Comparison of ENCODE assay signal across 8 mouse cellular contexts in genomic region chr14:73280996-73281395, GRCm38 (mm10). TPM values are rescaled to one million over a fixed set of nuclear protein-coding genes. Genes with fewer than 3 reads are reported as not detected.
DNase-seq lines count a peak whose midpoint lies in the region; ATAC-seq and TF ChIP-seq lines count a peak whose summit lies in the region.

No protein-coding gene starts in this region.

- ATAC-seq in forebrain, postnatal 0 days: no peak
- ATAC-seq in forebrain, embryonic 13.5 days: no peak

- no peak for TF ChIP-seq EP300 in ES-Bruce4 (IDR thresholded peaks at IDR 0.05; ENCODE audit: insufficient read depth, low read depth, low read length)

- H3K9me3 ChIP-seq in forebrain, postnatal 0 days (ENCODE audit: low read length): no peaks in the 10 kb centered on the region
- H3K9me3 ChIP-seq in forebrain, embryonic 13.5 days (replicated peaks): no peaks in the 10 kb centered on the region
- H3K9me3 ChIP-seq in ES-Bruce4 (replicated peaks; ENCODE audit: control insufficient read depth, insufficient read depth, low read length, poor library complexity, severe bottlenecking): no peaks in the 10 kb centered on the region

- H3K4me3 ChIP-seq in forebrain, postnatal 0 days (ENCODE audit: low read depth, low read length): no peak overlapping the region
- H3K4me3 ChIP-seq in forebrain, embryonic 13.5 days: no peak overlapping the region
- H3K4me3 ChIP-seq in ES-Bruce4 (ENCODE audit: low read depth, low read length): no peak overlapping the region
- H3K4me3 ChIP-seq in cortical plate, adult 2 months (ENCODE audit: insufficient read depth, low read length): no peak overlapping the region

- no peaks in the 10 kb centered on the region for H3K27me3 ChIP-seq in forebrain, postnatal 0 days (ENCODE audit: insufficient read depth, low read length)
- no peaks in the 10 kb centered on the region for H3K27me3 ChIP-seq in forebrain, embryonic 13.5 days
- no peaks in the 10 kb centered on the region for H3K27me3 ChIP-seq in ES-Bruce4 (ENCODE audit: control insufficient read depth, insufficient read depth, low read length, poor library complexity, severe bottlenecking)

- no peak overlapping the region for H3K27ac ChIP-seq in forebrain, postnatal 0 days (ENCODE audit: low read depth, low read length)
- H3K27ac ChIP-seq in forebrain, embryonic 13.5 days: no peak overlapping the region
- H3K27ac ChIP-seq in ES-Bruce4 (ENCODE audit: insufficient read depth, low read length): no peak overlapping the region
- no peak overlapping the region for H3K27ac ChIP-seq in cortical plate, adult 2 months (ENCODE audit: insufficient read depth, low read length)

- H3K9ac ChIP-seq in forebrain, postnatal 0 days: no peak overlapping the region
- H3K9ac ChIP-seq in forebrain, embryonic 13.5 days: no peak overlapping the region
- no peak overlapping the region for H3K9ac ChIP-seq in ES-Bruce4 (ENCODE audit: low read depth, poor library complexity, severe bottlenecking)

- no peak overlapping the region for H3K4me2 ChIP-seq in forebrain, postnatal 0 days (ENCODE audit: low read depth)
- no peak overlapping the region for H3K4me2 ChIP-seq in forebrain, embryonic 13.5 days

- no peaks in the 10 kb centered on the region for H3K4me1 ChIP-seq in forebrain, postnatal 0 days (ENCODE audit: insufficient read depth)
- 0 out of 2 replicates have a peak, but pooled peaks cover 3% of the 10 kb centered on the region for H3K4me1 ChIP-seq in forebrain, embryonic 13.5 days
- H3K4me1 ChIP-seq in ES-Bruce4 (ENCODE audit: control insufficient read depth, insufficient read depth, low read length): no peaks in the 10 kb centered on the region
- no peaks in the 10 kb centered on the region for H3K4me1 ChIP-seq in cortical plate, adult 2 months (ENCODE audit: control insufficient read depth, insufficient read depth, low read length)

- 0% methylated on average over 1 of the region's 1 CpGs for WGBS in forebrain, postnatal 0 days
- 2% methylated on average over 1 of the region's 1 CpGs for WGBS in forebrain, embryonic 13.5 days

- TF ChIP-seq POLR2A in ES-Bruce4 (IDR thresholded peaks at IDR 0.05; ENCODE audit: insufficient read depth, low read length): no peak
- TF ChIP-seq POLR2A in cortical plate, adult 2 months (IDR thresholded peaks at IDR 0.05; ENCODE audit: extremely low read depth, insufficient read depth, low read length): no peak

- peak; percentile 18 for DNase-seq in forebrain, postnatal 0 days
- peak; percentile 9 to 14 for DNase-seq in left cerebral cortex, postnatal 14 days (ENCODE audit: low spot score in 2 of 2)
- no peak for DNase-seq in left cerebral cortex, adult 9 months (ENCODE audit: low spot score in 2 of 2)
- DNase-seq in thymus, adult 18-20 months: no peak
- DNase-seq in thymus, postnatal 10 days (ENCODE audit: low spot score in 2 of 2): no peak

- H3K36me3 ChIP-seq in forebrain, postnatal 0 days (ENCODE audit: insufficient read depth): 0 out of 2 replicates have a peak, but pooled peaks cover 6% of the 10 kb centered on the region
- peaks cover 9% of the 10 kb centered on the region; the same call in 1 of the 2 replicates for H3K36me3 ChIP-seq in forebrain, embryonic 13.5 days (ENCODE audit: poor library complexity, severe bottlenecking)
- H3K36me3 ChIP-seq in ES-Bruce4 (ENCODE audit: control insufficient read depth, insufficient read depth, low read length, poor library complexity, severe bottlenecking): no peaks in the 10 kb centered on the region

- TF ChIP-seq CTCF in forebrain, postnatal 0 days (IDR thresholded peaks at IDR 0.05; ENCODE audit: low read depth): peak; percentile 51
- peak; percentile 10 for TF ChIP-seq CTCF in ES-Bruce4 (IDR thresholded peaks at IDR 0.05; ENCODE audit: low read depth, low read length)
- TF ChIP-seq CTCF in cortical plate, adult 2 months (IDR thresholded peaks at IDR 0.05; ENCODE audit: extremely low read depth, insufficient read depth, low read length): peak; percentile 49

- intact Hi-C loops in left cerebral cortex, postnatal 14 days (cut with DNase I): no loop called here

RNA-seq across cellular contexts. Expression of gene Lpar6, which starts 43.3 kb away (rescaled TPM):
- total RNA-seq in forebrain, postnatal 0 days (2014; rRNA removed): 2.2 and 2.6 TPM in 2 replicates
- polyA plus RNA-seq in forebrain, postnatal 0 days (2015; fragmentation: Nextera tagmentation; extraction: Ambion mirVana): 1.5 and 1.8 TPM in 2 replicates
- 9.0 and 9.4 TPM in 2 replicates for polyA plus RNA-seq in forebrain, embryonic 13.5 days (2015; fragmentation: Nextera tagmentation; extraction: Ambion mirVana)
- 1 to 10 TPM; 1.7 to 1.8 TPM for total RNA-seq in left cerebral cortex, postnatal 14 days (2021)
- 12.9 TPM in 2 replicates for polyA plus RNA-seq in ES-Bruce4 (2011; ENCODE audit: insufficient read depth, insufficient read length, low read depth, missing spikeins)
- 3.3 and 3.4 TPM in 2 replicates for polyA plus RNA-seq in cortical plate, adult 2 months (2012; rRNA removed)

RNA-seq across cellular contexts. Expression of gene Rb1, which starts 44.6 kb away (rescaled TPM):
- total RNA-seq in forebrain, postnatal 0 days (2014; rRNA removed): 27.9 and 37.9 TPM in 2 replicates
- polyA plus RNA-seq in forebrain, postnatal 0 days (2015; fragmentation: Nextera tagmentation; extraction: Ambion mirVana): 16.2 and 20.6 TPM in 2 replicates
- 18.8 and 21.5 TPM in 2 replicates for polyA plus RNA-seq in forebrain, embryonic 13.5 days (2015; fragmentation: Nextera tagmentation; extraction: Ambion mirVana)
- total RNA-seq in left cerebral cortex, postnatal 14 days (2021): 10 to 100 TPM; 32.4 to 33.0 TPM
- polyA plus RNA-seq in ES-Bruce4 (2011; ENCODE audit: insufficient read depth, insufficient read length, low read depth, missing spikeins): 47.2 and 51.3 TPM in 2 replicates
- 17.3 and 19.8 TPM in 2 replicates for polyA plus RNA-seq in cortical plate, adult 2 months (2012; rRNA removed)

Comparison
In these comparisons a context has a peak if more than half of its experiments do, and no peak if none do; other contexts are left out.
1. DNase-seq: peak in forebrain, postnatal 0 days (single experiment) and left cerebral cortex, postnatal 14 days (2 of 2); none in left cerebral cortex, adult 9 months (0 of 2), thymus, adult 18-20 months (0 of 2) and thymus, postnatal 10 days (0 of 2).
2. Peak in every context shown above with its lines, with median percentiles within 50 percentile points of each other: CTCF ChIP-seq.